Mouse (Mus musculus) lung, postnatal 0 days (tissue): ENCODE results near the gene Cdc34b.

Source experiments
- CTCF ChIP-seq: IDR thresholded peaks from 2 replicates; pipeline ENCODE4 v1.5.1; 2016; ENCODE audit warnings: antibody characterized with exemption, mild to moderate bottlenecking
- EP300 ChIP-seq: IDR thresholded peaks from 2 replicates; pipeline ENCODE4 v1.6.1; 2016; ENCODE audit warnings: antibody characterized with exemption, mild to moderate bottlenecking, control low read depth

GRCm38 (mm10) chr11:94697140-94697539 lies 44.4 kb upstream of the Cdc34b start:
- TF ChIP-seq CTCF (peak; percentile 15; the same call in 1 of the 2 replicates), EP300 (no peak)
